Mouse (Mus musculus): ENCODE measurements around the gene Slc25a25. TPM values are rescaled to one million over a fixed set of nuclear protein-coding genes. Genes with fewer than 3 reads are reported as not detected.

The Slc25a25 gene
- polyA plus RNA-seq, 1 experiment from 2014 or later: 9.6 TPM

- Histone ChIP-seq H3K9me3 (replicated peaks) (no peaks in the 10 kb centered on the region), H3K27ac (replicated peaks) (peak within 1 kb of the TSS; percentile 81), H3K9ac (peak within 1 kb of the TSS; percentile 78), H3K4me3 (replicated peaks) (peak within 1 kb of the TSS; percentile 89), H3K4me1 (replicated peaks) (peaks cover 45% of the 10 kb centered on the region), H3K36me3 (replicated peaks) (peaks cover 7% of the 10 kb centered on the region; the same call in 1 of the 2 replicates), H3K27me3 (no peaks in the 10 kb centered on the region), H3K4me2 (peak within 1 kb of the TSS; percentile 98)
- ATAC-seq (ENCODE audit: insufficient read depth): peak; percentile 85
- WGBS (ENCODE audit: insufficient replicate concordance): 0% methylated on average over 31 of the region's 31 CpGs
Measured at GRCm38 (mm10) chr2:32395484-32395945, 55.7 kb downstream of the Slc25a25 start, which contains the start of gene Ptges2. TSS of gene Ptges2 (plus strand) at chr2:32395896.

GRCm38 (mm10) chr2:32394973-32395372, 56.3 kb downstream of the Slc25a25 start:
- H3K27ac ChIP-seq (replicated peaks): peak overlapping the region; percentile 81
- no peaks in the 10 kb centered on the region for H3K27me3 ChIP-seq
- H3K4me1 ChIP-seq (replicated peaks): peaks cover 41% of the 10 kb centered on the region
- 1% methylated on average over 8 of the region's 8 CpGs for WGBS (ENCODE audit: insufficient replicate concordance)
- H3K9me3 ChIP-seq (replicated peaks): no peaks in the 10 kb centered on the region
- peak overlapping the region; percentile 98 for H3K4me2 ChIP-seq
- H3K9ac ChIP-seq: peak overlapping the region; percentile 78
- 0 out of 2 replicates have a peak, but pooled peaks cover 2% of the 10 kb centered on the region for H3K36me3 ChIP-seq (replicated peaks)
- ATAC-seq (ENCODE audit: insufficient read depth): peak; percentile 17; the same call in 1 of the 2 replicates
- peak overlapping the region; percentile 89 for H3K4me3 ChIP-seq (replicated peaks)

- Histone ChIP-seq H3K9ac (no peak overlapping the region), H3K27ac (replicated peaks) (0 out of 2 replicates have a peak overlapping the region, but pooled peaks have one; percentile 5), H3K27me3 (peaks cover 9% of the 10 kb centered on the region; the same call in 1 of the 2 replicates), H3K4me1 (replicated peaks) (peaks cover 45% of the 10 kb centered on the region), H3K4me2 (no peak overlapping the region), H3K4me3 (replicated peaks) (no peak overlapping the region), H3K9me3 (replicated peaks) (no peaks in the 10 kb centered on the region), H3K36me3 (replicated peaks) (no peaks in the 10 kb centered on the region)
- no peak for ATAC-seq (ENCODE audit: insufficient read depth)
- 74% methylated on average over 5 of the region's 5 CpGs for WGBS (ENCODE audit: insufficient replicate concordance)
Measured at GRCm38 (mm10) chr2:32392063-32392462, 59.2 kb downstream of the Slc25a25 start.

DNA sequence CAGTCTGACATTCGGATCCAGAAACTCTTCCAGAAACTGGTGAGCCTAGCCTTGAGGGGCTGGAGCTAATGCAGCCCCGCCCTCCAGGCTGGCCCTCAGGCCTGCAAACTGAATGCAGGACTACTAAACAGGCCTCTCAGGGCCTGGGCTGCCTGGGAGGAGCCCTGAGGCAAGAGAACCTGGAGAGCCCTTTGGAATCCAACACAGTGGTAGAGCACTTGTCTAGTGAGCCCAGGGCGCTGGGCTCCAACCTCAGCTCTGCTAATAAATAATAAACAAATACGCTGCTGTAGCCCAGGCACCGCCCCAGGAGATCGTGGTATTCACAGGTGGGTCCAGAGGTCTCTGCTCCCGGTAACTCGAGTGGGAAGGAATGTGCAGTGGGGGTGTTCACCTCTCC, 60.4 kb downstream of the Slc25a25 start:
- H3K27ac ChIP-seq (replicated peaks): no peak overlapping the region
- H3K9me3 ChIP-seq (replicated peaks): no peaks in the 10 kb centered on the region
- no peak overlapping the region for H3K4me3 ChIP-seq (replicated peaks)
- no peak overlapping the region for H3K4me2 ChIP-seq
- ATAC-seq (ENCODE audit: insufficient read depth): no peak
- peaks cover 9% of the 10 kb centered on the region; the same call in 1 of the 2 replicates for H3K27me3 ChIP-seq
- WGBS (ENCODE audit: insufficient replicate concordance): 72% methylated on average over 8 of the region's 8 CpGs
- H3K36me3 ChIP-seq (replicated peaks): no peaks in the 10 kb centered on the region
- H3K9ac ChIP-seq: no peak overlapping the region
- H3K4me1 ChIP-seq (replicated peaks): peaks cover 34% of the 10 kb centered on the region

DNA sequence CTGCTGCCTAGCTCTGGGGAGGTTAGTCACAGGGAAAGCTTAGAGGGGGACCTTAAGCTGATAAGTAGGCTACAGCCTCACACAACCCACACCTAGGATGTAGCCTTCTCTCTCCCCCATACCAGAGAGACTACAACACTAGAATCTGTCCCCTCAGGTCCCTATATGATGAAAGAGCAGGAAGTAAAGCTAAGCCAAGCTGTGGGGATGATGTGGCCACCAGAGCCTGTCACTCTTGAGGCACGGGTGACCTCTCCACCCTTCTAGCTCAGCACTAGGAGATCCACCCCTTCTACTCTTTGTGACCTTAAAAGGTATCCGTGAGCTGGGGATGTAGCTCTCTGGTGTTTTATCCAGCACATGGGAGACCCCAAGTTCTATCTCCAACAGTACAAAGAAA, 62.1 kb downstream of the Slc25a25 start:
- Histone ChIP-seq H3K9me3 (replicated peaks) (no peaks in the 10 kb centered on the region), H3K9ac (no peak overlapping the region), H3K4me2 (no peak overlapping the region), H3K4me3 (replicated peaks) (no peak overlapping the region), H3K27me3 (peaks cover 22% of the 10 kb centered on the region; the same call in 1 of the 2 replicates), H3K27ac (replicated peaks) (0 out of 2 replicates have a peak overlapping the region, but pooled peaks have one; percentile 19), H3K4me1 (replicated peaks) (peaks cover 20% of the 10 kb centered on the region), H3K36me3 (replicated peaks) (no peaks in the 10 kb centered on the region)
- 39% methylated on average over 2 of the region's 2 CpGs for WGBS (ENCODE audit: insufficient replicate concordance)
- ATAC-seq (ENCODE audit: insufficient read depth): no peak

- Histone ChIP-seq H3K4me3 (replicated peaks) (peak within 1 kb of the TSS; percentile 24), H3K9ac (peak within 1 kb of the TSS; percentile 1; the same call in 1 of the 2 replicates), H3K36me3 (replicated peaks) (no peaks in the 10 kb centered on the region), H3K4me2 (no peak within 1 kb of the TSS; the same call in 1 of the 2 replicates), H3K9me3 (replicated peaks) (no peaks in the 10 kb centered on the region), H3K27me3 (peaks cover 35% of the 10 kb centered on the region), H3K27ac (replicated peaks) (peak within 1 kb of the TSS; percentile 38; the same call in 1 of the 2 replicates), H3K4me1 (replicated peaks) (peaks cover 20% of the 10 kb centered on the region)
- ATAC-seq (ENCODE audit: insufficient read depth): peak; percentile 35
- 43% methylated on average over 5 of the region's 5 CpGs for WGBS (ENCODE audit: insufficient replicate concordance)
Measured at GRCm38 (mm10) chr2:32387706-32388490, 63.3 kb downstream of the Slc25a25 start, which contains the start of gene Lcn2. TSS of gene Lcn2 (minus strand) at chr2:32388252.

DNA sequence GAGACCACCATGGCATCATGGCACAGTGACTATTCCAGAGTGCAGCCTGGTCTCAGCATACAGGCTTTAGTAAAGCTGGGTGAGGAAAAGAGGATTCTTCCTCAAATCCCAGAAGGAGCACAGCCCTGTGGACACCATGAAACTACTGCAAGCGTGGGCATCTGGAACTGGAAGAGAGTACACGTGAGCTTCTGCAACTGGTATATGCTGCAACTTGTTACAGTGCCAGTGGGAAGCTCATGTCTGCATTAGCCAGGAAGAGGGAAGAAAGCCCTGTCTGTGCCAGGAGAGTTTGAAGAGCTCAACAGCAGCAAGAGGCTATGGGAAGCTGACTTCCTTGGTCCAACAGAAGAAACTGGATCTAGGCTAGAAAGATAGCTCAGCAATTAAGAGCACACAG, 68.6 kb downstream of the Slc25a25 start:
- H3K4me2 ChIP-seq: no peak overlapping the region; the same call in 1 of the 2 replicates
- ATAC-seq (ENCODE audit: insufficient read depth): no peak
- H3K36me3 ChIP-seq (replicated peaks): peaks cover 20% of the 10 kb centered on the region
- peaks cover 41% of the 10 kb centered on the region for H3K27me3 ChIP-seq
- WGBS (ENCODE audit: insufficient replicate concordance): 71% methylated on average over 2 of the region's 2 CpGs
- H3K4me3 ChIP-seq (replicated peaks): no peak overlapping the region
- no peaks in the 10 kb centered on the region for H3K9me3 ChIP-seq (replicated peaks)
- no peak overlapping the region for H3K9ac ChIP-seq
- H3K4me1 ChIP-seq (replicated peaks): peaks cover 29% of the 10 kb centered on the region
- no peak overlapping the region for H3K27ac ChIP-seq (replicated peaks)

GRCm38 (mm10) chr2:32381775-32382223, 69.4 kb downstream of the Slc25a25 start, which contains the start of gene 1110008P14Rik:
TSS of gene 1110008P14Rik (minus strand) at chr2:32381938.
- Histone ChIP-seq H3K9ac (peak within 1 kb of the TSS; percentile 69), H3K4me2 (peak within 1 kb of the TSS; percentile 98), H3K27me3 (peaks cover 36% of the 10 kb centered on the region), H3K36me3 (replicated peaks) (peaks cover 29% of the 10 kb centered on the region), H3K4me3 (replicated peaks) (peak within 1 kb of the TSS; percentile 68), H3K9me3 (replicated peaks) (no peaks in the 10 kb centered on the region), H3K27ac (replicated peaks) (peak within 1 kb of the TSS; percentile 74), H3K4me1 (replicated peaks) (peaks cover 25% of the 10 kb centered on the region)
- WGBS (ENCODE audit: insufficient replicate concordance): under 1% methylated on average over 47 of the region's 47 CpGs
- peak; percentile 92 for ATAC-seq (ENCODE audit: insufficient read depth)

- H3K27ac ChIP-seq (replicated peaks): peak overlapping the region; percentile 74
- H3K4me1 ChIP-seq (replicated peaks): peaks cover 25% of the 10 kb centered on the region
- peaks cover 36% of the 10 kb centered on the region for H3K27me3 ChIP-seq
- peak overlapping the region; percentile 68 for H3K4me3 ChIP-seq (replicated peaks)
- H3K4me2 ChIP-seq: peak overlapping the region; percentile 98
- H3K36me3 ChIP-seq (replicated peaks): peaks cover 35% of the 10 kb centered on the region
- peak; percentile 35 for ATAC-seq (ENCODE audit: insufficient read depth)
- H3K9me3 ChIP-seq (replicated peaks): no peaks in the 10 kb centered on the region
- H3K9ac ChIP-seq: peak overlapping the region; percentile 69
- WGBS (ENCODE audit: insufficient replicate concordance): under 1% methylated on average over 27 of the region's 27 CpGs
Measured at GRCm38 (mm10) chr2:32381141-32381774, 70.0 kb downstream of the Slc25a25 start.

DNA sequence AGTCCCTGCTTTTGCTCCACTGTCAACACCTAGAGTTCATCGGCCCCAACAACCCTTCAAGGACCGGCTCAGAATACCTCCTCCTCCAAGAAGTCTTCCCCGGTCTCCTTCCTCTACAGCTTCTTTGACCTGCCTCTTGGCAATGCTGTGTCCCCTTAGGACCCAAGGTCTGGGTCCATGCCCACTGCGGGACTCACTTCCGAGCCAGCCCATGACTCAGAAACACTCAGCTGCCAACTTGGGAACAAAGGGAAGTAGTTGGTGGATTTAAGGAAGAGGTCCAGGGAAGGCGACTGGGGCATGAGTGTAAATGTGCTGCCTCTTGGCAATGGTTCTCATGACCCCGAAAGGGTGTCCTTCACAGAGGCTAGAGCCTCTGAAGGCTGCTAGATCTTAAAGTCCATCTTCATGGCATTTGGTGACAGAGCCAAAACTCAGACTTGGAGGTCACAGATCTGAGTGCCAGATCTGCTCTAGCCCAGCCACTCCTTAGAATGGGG, 71.2 kb downstream of the Slc25a25 start:
- no peak overlapping the region for H3K4me3 ChIP-seq (replicated peaks)
- peaks cover 47% of the 10 kb centered on the region for H3K36me3 ChIP-seq (replicated peaks)
- H3K4me2 ChIP-seq: no peak overlapping the region
- H3K4me1 ChIP-seq (replicated peaks): peaks cover 25% of the 10 kb centered on the region
- no peak overlapping the region for H3K9ac ChIP-seq
- 77% methylated on average over 7 of the region's 7 CpGs for WGBS (ENCODE audit: insufficient replicate concordance)
- H3K27ac ChIP-seq (replicated peaks): no peak overlapping the region
- H3K9me3 ChIP-seq (replicated peaks): no peaks in the 10 kb centered on the region
- peaks cover 30% of the 10 kb centered on the region for H3K27me3 ChIP-seq
- no peak for ATAC-seq (ENCODE audit: insufficient read depth)
